Mouse (Mus musculus) monocyte, adult 59 days (primary cell): ENCODE data around the gene Gls2. TPM values are rescaled to one million over a fixed set of nuclear protein-coding genes. Genes with fewer than 3 reads are reported as not detected.

ENCODE experiments used
- total RNA-seq, 2 experiments: library from RNA; stranded (reverse); gene quantifications; one replicate each; pipeline ENCODE4 v1.2.4; 2023

Gls2 gene
- total RNA-seq = not detected

DNA sequence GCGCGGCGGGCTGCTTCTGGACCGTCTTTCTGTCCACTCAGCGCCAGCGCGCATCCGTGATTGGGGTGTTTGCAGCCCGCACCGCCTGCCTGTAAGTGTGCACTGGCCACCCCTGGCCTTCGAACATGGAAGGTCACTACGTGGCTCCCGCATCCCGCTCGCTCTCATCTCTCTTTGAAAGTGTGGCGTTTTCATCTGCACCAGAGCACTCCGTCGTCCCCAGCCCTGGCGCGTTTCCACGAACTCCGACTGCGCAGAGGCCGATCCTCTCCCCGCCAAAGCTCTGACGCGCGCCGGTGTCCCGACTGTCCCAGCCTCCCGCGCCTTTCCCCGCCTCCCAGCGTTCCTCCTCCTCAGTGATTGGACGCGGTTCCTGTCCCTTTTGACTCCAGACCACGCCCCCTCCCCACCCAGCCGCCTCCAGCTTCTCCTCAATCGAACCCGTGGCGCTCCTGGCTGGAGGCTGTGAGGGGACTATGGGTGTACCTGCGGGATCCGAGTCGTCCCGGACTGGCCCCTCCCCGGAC is at the start of gene Gls2:
TSS of gene Gls2 (plus strand) at position 434 of the 527 bp plus-strand sequence.

DNA sequence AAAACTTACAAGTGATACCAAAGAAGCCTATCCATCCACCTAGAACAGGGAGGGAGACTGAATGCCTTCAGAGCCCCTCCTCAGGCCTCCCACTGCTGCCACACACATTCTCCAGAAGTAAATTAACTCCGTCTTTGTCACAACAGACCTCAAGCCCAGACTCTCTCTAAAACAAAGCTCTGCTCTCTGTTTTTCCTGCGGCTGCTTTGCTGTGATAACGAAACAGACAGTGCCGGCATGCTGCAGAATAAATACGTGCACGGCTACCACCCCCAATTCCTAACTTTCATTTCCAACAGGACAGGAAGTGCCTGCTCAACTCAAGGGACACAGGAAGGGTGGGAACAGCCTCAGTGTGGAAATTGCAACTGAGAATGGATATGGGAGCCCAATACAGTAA is 14.3 kb upstream of the Gls2 start, which contains the start of gene Rbms2:
TSS of gene Rbms2 (minus strand) at position 309 of the 400 bp plus-strand sequence.

DNA sequence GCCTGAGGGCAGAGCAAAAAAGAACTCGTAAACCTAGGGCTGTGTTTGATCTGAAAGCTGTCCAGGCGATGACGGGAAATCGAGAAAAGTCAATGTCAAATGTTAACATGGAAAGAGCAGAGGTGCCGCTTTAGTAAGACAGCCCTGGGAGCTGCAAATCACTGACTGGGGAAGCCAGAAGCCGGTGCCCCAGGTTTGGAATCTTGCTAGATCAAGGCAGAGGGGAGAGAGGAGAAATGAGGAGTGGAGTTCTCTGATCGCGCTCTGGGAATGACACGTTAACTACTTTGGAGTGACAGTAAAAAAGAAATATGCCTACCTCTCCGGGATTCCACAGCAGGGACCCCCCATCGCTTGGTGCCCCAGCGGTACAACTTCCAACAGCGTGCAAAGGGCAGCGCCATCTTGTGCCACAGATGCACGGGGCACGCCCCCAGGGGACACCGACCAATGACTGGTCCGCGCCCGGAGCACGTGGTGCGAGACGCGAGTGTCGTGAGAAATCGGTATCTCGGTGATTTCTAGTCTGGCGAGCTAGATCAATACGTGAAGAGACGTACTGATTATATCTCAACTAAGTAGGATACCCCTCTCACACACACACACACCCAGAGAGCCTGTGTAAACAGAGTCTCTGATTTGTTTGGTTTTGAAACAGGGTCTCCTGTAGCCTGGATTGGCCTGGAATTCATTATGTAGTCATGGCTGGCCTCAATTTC is 17.3 kb downstream of the Gls2 start, which contains the start of gene Spryd4:
TSS of gene Spryd4 (minus strand) at position 418 of the 719 bp plus-strand sequence.

GRCm38 (mm10) chr10:128225538-128225937 is 31.3 kb downstream of the Gls2 start, which contains the start of gene Mip:
Gene Mip, plus strand, starts transcription at chr10:128225838.

DNA sequence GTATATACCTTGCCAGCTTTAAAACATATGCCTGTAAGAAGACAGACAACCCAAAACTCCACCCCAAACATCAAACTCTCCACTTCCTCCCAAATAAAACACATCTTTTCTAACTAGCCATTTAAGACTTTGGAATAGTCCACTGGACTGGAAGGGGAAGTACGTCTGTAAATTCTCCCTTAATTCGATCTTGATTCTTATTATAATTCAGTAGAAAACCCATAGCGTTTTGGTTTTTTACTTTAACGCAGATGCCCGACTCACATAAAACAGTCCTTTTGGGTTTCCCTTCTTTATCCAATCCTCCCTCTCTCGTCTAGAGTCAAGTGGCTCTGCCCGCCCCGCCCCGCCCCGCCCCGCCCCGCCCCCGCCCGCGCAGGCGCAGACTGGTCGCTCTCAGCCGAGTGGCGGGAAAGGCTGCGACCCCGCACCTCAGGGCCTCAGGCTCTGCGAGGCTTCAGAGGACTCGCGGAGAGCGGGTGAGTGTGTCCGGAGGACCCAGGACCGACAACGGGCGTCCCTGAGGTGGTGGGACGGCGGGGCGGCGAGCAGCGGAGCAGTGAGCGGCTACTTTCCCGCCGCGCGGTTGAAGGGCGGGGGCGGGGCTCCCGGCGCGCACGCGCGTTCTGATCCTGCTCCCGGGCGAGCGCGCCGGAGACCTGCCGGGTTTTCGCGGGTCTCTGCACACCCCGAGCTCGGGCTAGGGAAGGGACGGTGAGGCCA is 37.6 kb downstream of the Gls2 start, which contains the start of gene Timeless:
TSS of gene Timeless (plus strand) at position 369 of the 723 bp plus-strand sequence.

DNA sequence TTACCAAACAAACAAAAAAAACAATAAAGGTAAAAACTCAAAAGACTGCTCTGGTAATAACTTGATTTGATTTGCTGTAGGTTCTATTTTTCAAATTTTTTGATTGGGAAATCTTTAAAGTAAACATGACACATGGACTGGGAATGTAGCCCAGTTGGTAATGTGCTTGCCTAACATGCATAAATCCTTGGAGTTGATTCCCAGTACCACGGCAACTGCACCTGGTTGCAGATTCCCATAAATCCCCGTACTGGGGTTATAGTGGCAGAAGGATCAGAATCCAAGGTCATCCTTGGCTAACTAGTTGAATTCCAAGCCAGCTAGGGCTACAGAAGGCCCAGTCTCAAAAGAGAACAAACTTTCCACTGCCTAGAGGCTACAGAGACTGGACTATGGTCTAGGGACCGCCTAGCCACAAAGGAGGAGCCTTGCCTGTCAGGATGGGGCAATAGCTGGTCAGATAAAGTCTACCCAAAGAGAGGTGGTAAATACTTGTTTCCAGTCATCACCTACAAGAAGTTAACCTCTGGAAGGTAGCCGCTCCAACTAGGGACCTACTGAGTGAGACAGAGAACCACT is 59.5 kb downstream of the Gls2 start, which contains the start of gene Apon:
TSS of gene Apon (plus strand) at position 420 of the 579 bp plus-strand sequence.

Other genes starting within 250 kb of the Gls2 start
- gene Hsd17b6, start 186.8 kb upstream of the Gls2 start, total RNA-seq = not detected
- gene Prim1, start 179.3 kb upstream of the Gls2 start, total RNA-seq = 1 to 10 TPM; 2.9 to 3.5 TPM
- 100 to 1,000 TPM; 568 to 584 TPM for gene Naca, start 158.9 kb upstream of the Gls2 start, total RNA-seq
- 100 to 1,000 TPM; 107 to 108 TPM for gene Ptges3, start 135.5 kb upstream of the Gls2 start, total RNA-seq
- 100 to 1,000 TPM; 488 to 502 TPM for gene Atp5b, start 111.2 kb upstream of the Gls2 start, total RNA-seq
- 100 to 1,000 TPM; 107 to 114 TPM for gene Baz2a, start 102.9 kb upstream of the Gls2 start, total RNA-seq
- gene Rbms2, start 14.2 kb upstream of the Gls2 start, total RNA-seq = 10 to 100 TPM; 23.0 to 27.1 TPM
- gene Spryd4, start 17.4 kb downstream of the Gls2 start, total RNA-seq = 1 to 10 TPM; 8.9 to 9.2 TPM
- not detected for gene Mip, start 31.4 kb downstream of the Gls2 start, total RNA-seq
- 1 to 10 TPM; 4.3 to 4.9 TPM for gene Timeless, start 37.6 kb downstream of the Gls2 start, total RNA-seq
- gene Apon, start 59.6 kb downstream of the Gls2 start, total RNA-seq = not detected
- gene Apof, start 74.2 kb downstream of the Gls2 start, total RNA-seq = not detected
- gene Stat2, start 76.1 kb downstream of the Gls2 start, total RNA-seq = 100 to 1,000 TPM in 1 of 2 experiments, 10 to 100 TPM in 1; 93.6 to 100 TPM
- gene Il23a, start 104.3 kb downstream of the Gls2 start, total RNA-seq = not detected
- gene Pan2, start 108.9 kb downstream of the Gls2 start, total RNA-seq = 10 to 100 TPM; 30.6 to 31.6 TPM
- gene Cnpy2, start 128.0 kb downstream of the Gls2 start, total RNA-seq = 10 to 100 TPM; 39.9 to 48.2 TPM
- gene Cs, start 143.3 kb downstream of the Gls2 start, total RNA-seq = 100 to 1,000 TPM; 101 to 110 TPM
- 10 to 100 TPM; 25.6 to 35.8 TPM for gene Coq10a, start 174.5 kb downstream of the Gls2 start, total RNA-seq
- 10 to 100 TPM; 47.1 to 49.2 TPM for gene Ankrd52, start 182.7 kb downstream of the Gls2 start, total RNA-seq
- gene Slc39a5, start 206.8 kb downstream of the Gls2 start, total RNA-seq = not detected
- 10 to 100 TPM; 42.7 to 46.3 TPM for gene Nabp2, start 217.0 kb downstream of the Gls2 start, total RNA-seq
- gene Rnf41, start 217.2 kb downstream of the Gls2 start, total RNA-seq = 10 to 100 TPM; 50.3 to 51.2 TPM